Mouse (Mus musculus) liver, embryonic 14.5 days (tissue): ENCODE data around the gene Tspear.

Source experiments
- CTCF ChIP-seq: IDR thresholded peaks from 2 replicates; pipeline ENCODE4 v1.5.1; 2016; ENCODE audit warnings: antibody characterized with exemption, low read depth, control low read depth
- EP300 ChIP-seq: IDR thresholded peaks from 2 replicates; pipeline ENCODE4 v1.6.1; 2016; ENCODE audit warnings: antibody characterized with exemption, low read depth

DNA sequence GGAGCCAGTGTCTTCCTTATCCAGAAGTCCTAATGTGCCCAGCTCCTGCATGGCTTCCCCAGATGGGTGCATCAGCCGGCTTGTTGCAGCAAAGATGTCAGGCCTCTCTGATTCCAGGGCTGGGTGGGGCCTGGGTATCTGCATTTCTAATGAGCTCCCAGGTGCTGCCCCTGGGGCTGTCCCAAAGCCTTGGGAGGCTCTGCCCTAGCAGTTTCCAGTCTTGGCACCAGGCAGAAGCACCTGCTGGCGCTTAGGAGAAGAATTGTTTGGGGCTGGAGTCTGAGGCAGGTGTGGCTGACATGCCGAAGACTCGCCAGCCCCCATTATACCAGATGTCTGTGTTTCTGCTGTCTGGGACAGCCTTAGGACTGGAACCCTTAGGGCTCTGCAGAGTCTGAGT, 15.7 kb upstream of the Tspear start:
- TF ChIP-seq EP300 (no peak), CTCF (no peak)
